Mouse (Mus musculus) spleen, adult 2 months (tissue): ENCODE measurements around the gene Uba3.

Experiments
- CTCF ChIP-seq: fragments of 200-500 bp; IDR thresholded peaks from 2 replicates; pipeline ENCODE4 v1.5.1; 2011; ENCODE audit warnings: mild to moderate bottlenecking, inconsistent platforms; ENCODE audit not compliant: insufficient read depth, insufficient read length, insufficient replicate concordance; ENCODE audit errors: extremely low read depth
- POLR2A ChIP-seq: fragments of 200-500 bp; IDR thresholded peaks from 2 replicates; pipeline ENCODE4 v1.6.1; 2011; ENCODE audit warnings: low read depth, low read length, inconsistent platforms

- TF ChIP-seq CTCF (peak; percentile 39; the same call in 1 of the 2 replicates), POLR2A (no peak)
Measured at GRCm38 (mm10) chr6:97250966-97251365, 45.5 kb upstream of the Uba3 start.
